Comparison of ENCODE assay signal across 12 mouse cellular contexts in the genomic region with DNA sequence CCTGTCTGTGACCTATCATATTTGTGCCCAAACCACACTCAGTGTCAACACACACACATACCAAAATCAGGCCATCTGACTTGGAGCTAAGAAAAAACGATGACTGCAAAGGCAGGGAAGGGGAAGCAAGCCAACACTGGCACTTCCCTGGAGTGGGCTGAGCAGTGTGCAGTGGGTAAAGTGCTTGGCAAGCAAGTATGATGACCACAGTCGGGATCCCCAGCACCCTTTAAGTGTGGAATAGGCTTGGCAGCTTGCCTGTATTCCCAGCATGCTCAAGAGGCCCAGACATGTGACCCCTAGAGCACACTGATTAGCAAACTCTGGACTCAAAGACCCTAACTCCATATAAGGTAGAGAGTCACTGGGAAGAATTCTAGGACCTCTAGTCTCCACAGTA. TPM values are rescaled to one million over a fixed set of nuclear protein-coding genes. Genes with fewer than 3 reads are reported as not detected.
A peak's percentile ranks its signal among the peaks of the same experiment; 100 is the strongest.
DNase-seq lines count a peak whose midpoint lies in the region; ATAC-seq and TF ChIP-seq lines count a peak whose summit lies in the region.
"Had no signal": no experiment of that assay in that cellular context is flagged by ENCODE, and none has a peak within 500 bp of the region (broad histone marks: within the 10 kb centered on the region; RNA-seq: fewer than 3 reads in every experiment).

No protein-coding gene starts in this region.

- WGBS in kidney, adult 2 months: 32% methylated on average over 2 of the region's 2 CpGs
- 77% methylated on average over 2 of the region's 2 CpGs for WGBS in kidney, embryonic 16.5 days
- WGBS in midbrain, embryonic 13.5 days: 95% methylated on average over 2 of the region's 2 CpGs

- no peak for TF ChIP-seq CTCF in kidney, adult 2 months (conservative IDR thresholded peaks at IDR 0.05; ENCODE audit: insufficient read depth, insufficient read length, low read depth, low read length)

- H3K9ac ChIP-seq in kidney, embryonic 16.5 days (replicated peaks; ENCODE audit: low read length): no peak overlapping the region
- H3K9ac ChIP-seq in midbrain, embryonic 13.5 days (replicated peaks): no peak overlapping the region
- H3K9ac ChIP-seq: forebrain, embryonic 15.5 days; neural tube, embryonic 13.5 days had no signal

- no peak overlapping the region for H3K4me3 ChIP-seq in kidney, adult 2 months (ENCODE audit: insufficient read depth, low read depth, low read length)
- H3K4me3 ChIP-seq in kidney, embryonic 16.5 days (ENCODE audit: low read length): no peak overlapping the region
- no peak overlapping the region for H3K4me3 ChIP-seq in midbrain, embryonic 13.5 days (replicated peaks)
- H3K4me3 ChIP-seq: forebrain, embryonic 15.5 days; left cerebral cortex, adult 2 months; neural tube, embryonic 13.5 days had no signal

- H3K4me1 ChIP-seq in kidney, adult 2 months (ENCODE audit: control insufficient read depth, insufficient read depth, low read length): no peaks in the 10 kb centered on the region
- no peaks in the 10 kb centered on the region for H3K4me1 ChIP-seq in kidney, embryonic 16.5 days (ENCODE audit: insufficient read depth, low read length)
- H3K4me1 ChIP-seq in midbrain, embryonic 13.5 days (replicated peaks): no peaks in the 10 kb centered on the region
- H3K4me1 ChIP-seq: forebrain, embryonic 15.5 days; neural tube, embryonic 13.5 days had no signal

- peak; percentile 62 for DNase-seq in kidney, adult 2 months
- peak; percentile 46 to 66 for DNase-seq in heart, adult 9 months (ENCODE audit: low spot score in 2 of 2)
- DNase-seq in heart, postnatal 4 days: peak; percentile 87
- DNase-seq in lung, postnatal 36 days: peak; percentile 74
- DNase-seq in thymus, postnatal 10 days (ENCODE audit: low spot score in 2 of 2): no peak
- no peak for DNase-seq in urinary bladder, adult 18-20 months (ENCODE audit: low spot score in 2 of 2)
- DNase-seq: adrenal gland, postnatal 25 days had no signal

- no peak overlapping the region for H3K27ac ChIP-seq in kidney, adult 2 months (ENCODE audit: insufficient read depth, low read depth, low read length)
- H3K27ac ChIP-seq in kidney, embryonic 16.5 days (ENCODE audit: low read length): no peak overlapping the region
- H3K27ac ChIP-seq in midbrain, embryonic 13.5 days: no peak overlapping the region
- H3K27ac ChIP-seq: forebrain, embryonic 15.5 days; left cerebral cortex, adult 2 months; neural tube, embryonic 13.5 days had no signal

- no peaks in the 10 kb centered on the region for H3K9me3 ChIP-seq in kidney, embryonic 16.5 days (ENCODE audit: low read length)
- H3K9me3 ChIP-seq in midbrain, embryonic 13.5 days: no peaks in the 10 kb centered on the region
- H3K9me3 ChIP-seq: forebrain, embryonic 15.5 days; neural tube, embryonic 13.5 days had no signal

- ATAC-seq in kidney, embryonic 16.5 days (ENCODE audit: low FRiP score, low TSS enrichment): no peak
- no peak for ATAC-seq in midbrain, embryonic 13.5 days
- ATAC-seq: forebrain, embryonic 15.5 days had no signal

- no peaks in the 10 kb centered on the region for H3K27me3 ChIP-seq in kidney, adult 2 months (replicated peaks; ENCODE audit: control insufficient read depth, insufficient read depth, low read length)
- no peaks in the 10 kb centered on the region for H3K27me3 ChIP-seq in kidney, embryonic 16.5 days (ENCODE audit: insufficient read depth, low read length)
- H3K27me3 ChIP-seq in midbrain, embryonic 13.5 days: no peaks in the 10 kb centered on the region
- H3K27me3 ChIP-seq: forebrain, embryonic 15.5 days; neural tube, embryonic 13.5 days had no signal

- no peak for TF ChIP-seq POLR2A in kidney, adult 2 months (IDR thresholded peaks at IDR 0.05; ENCODE audit: low read depth, low read length)

- no peak overlapping the region for H3K4me2 ChIP-seq in kidney, embryonic 16.5 days (replicated peaks; ENCODE audit: low read depth, low read length)
- H3K4me2 ChIP-seq in midbrain, embryonic 13.5 days (replicated peaks): no peak overlapping the region
- H3K4me2 ChIP-seq: forebrain, embryonic 15.5 days; neural tube, embryonic 13.5 days had no signal

- peaks cover 4% of the 10 kb centered on the region for H3K36me3 ChIP-seq in kidney, adult 2 months (ENCODE audit: control insufficient read depth, insufficient read depth, low read length)
- peaks cover 6% of the 10 kb centered on the region; the same call in 1 of the 2 replicates for H3K36me3 ChIP-seq in kidney, embryonic 16.5 days (ENCODE audit: insufficient read depth, low read length)
- H3K36me3 ChIP-seq in midbrain, embryonic 13.5 days: peaks cover 16% of the 10 kb centered on the region

RNA-seq across cellular contexts. Expression of gene Arih2, which starts 22.7 kb away (rescaled TPM):
- 34.9 and 36.9 TPM in 2 replicates for polyA plus RNA-seq in kidney, adult 2 months (2012; rRNA removed)
- 52.7 and 58.2 TPM in 2 replicates for polyA plus RNA-seq in kidney, embryonic 16.5 days (2015; fragmentation: Nextera tagmentation; extraction: Ambion mirVana)
- total RNA-seq in heart, postnatal 4 days (2021): 10 to 100 TPM; 60.7 to 76.7 TPM
- 53.6 and 54.0 TPM in 2 replicates for polyA plus RNA-seq in midbrain, embryonic 13.5 days (2015; fragmentation: Nextera tagmentation; extraction: Ambion mirVana)

RNA-seq across cellular contexts. Expression of gene P4htm, which starts 29.0 kb away (rescaled TPM):
- 5.3 and 5.8 TPM in 2 replicates for polyA plus RNA-seq in kidney, adult 2 months (2012; rRNA removed)
- 10.8 and 11.0 TPM in 2 replicates for polyA plus RNA-seq in kidney, embryonic 16.5 days (2015; fragmentation: Nextera tagmentation; extraction: Ambion mirVana)
- 10 to 100 TPM; 13.2 to 13.4 TPM for total RNA-seq in heart, postnatal 4 days (2021)
- polyA plus RNA-seq in midbrain, embryonic 13.5 days (2015; fragmentation: Nextera tagmentation; extraction: Ambion mirVana): 24.6 and 27.7 TPM in 2 replicates

RNA-seq across cellular contexts. Expression of gene Slc25a20, which starts 35.4 kb away (rescaled TPM):
- 34.7 and 42.2 TPM in 2 replicates for polyA plus RNA-seq in kidney, adult 2 months (2012; rRNA removed)
- 60.4 and 61.7 TPM in 2 replicates for polyA plus RNA-seq in kidney, embryonic 16.5 days (2015; fragmentation: Nextera tagmentation; extraction: Ambion mirVana)
- total RNA-seq in heart, postnatal 4 days (2021): 100 to 1,000 TPM; 206 to 213 TPM
- 39.5 and 40.5 TPM in 2 replicates for polyA plus RNA-seq in midbrain, embryonic 13.5 days (2015; fragmentation: Nextera tagmentation; extraction: Ambion mirVana)

RNA-seq across cellular contexts. Expression of gene Wdr6, which starts 48.0 kb away (rescaled TPM):
- 31.0 and 34.4 TPM in 2 replicates for polyA plus RNA-seq in kidney, adult 2 months (2012; rRNA removed)
- polyA plus RNA-seq in kidney, embryonic 16.5 days (2015; fragmentation: Nextera tagmentation; extraction: Ambion mirVana): 148 and 150 TPM in 2 replicates
- total RNA-seq in heart, postnatal 4 days (2021): 10 to 100 TPM; 36.6 to 40.0 TPM
- 364 and 380 TPM in 2 replicates for polyA plus RNA-seq in midbrain, embryonic 13.5 days (2015; fragmentation: Nextera tagmentation; extraction: Ambion mirVana)

RNA-seq across cellular contexts. Expression of gene Dalrd3, which starts 56.8 kb away (rescaled TPM):
- 220 and 295 TPM in 2 replicates for polyA plus RNA-seq in kidney, adult 2 months (2012; rRNA removed)
- polyA plus RNA-seq in kidney, embryonic 16.5 days (2015; fragmentation: Nextera tagmentation; extraction: Ambion mirVana): 200 TPM in 2 replicates
- total RNA-seq in heart, postnatal 4 days (2021): 10 to 100 TPM; 20.6 to 21.6 TPM
- polyA plus RNA-seq in midbrain, embryonic 13.5 days (2015; fragmentation: Nextera tagmentation; extraction: Ambion mirVana): 321 and 345 TPM in 2 replicates

Comparison
In these comparisons a context has a peak if more than half of its experiments do, and no peak if none do; other contexts are left out.
1. DNase-seq: peak in kidney, adult 2 months (single experiment), heart, adult 9 months (2 of 2), heart, postnatal 4 days (single experiment) and lung, postnatal 36 days (single experiment); none in thymus, postnatal 10 days (0 of 2) and urinary bladder, adult 18-20 months (0 of 2).